Mouse (Mus musculus) kidney, postnatal 25 days (tissue): Measurements from ENCODE around the gene Cox4i1.
A peak's percentile ranks its signal among the peaks of the same experiment; 100 is the strongest.

Source experiments
- DNase-seq, 2 experiments: peaks; one replicate each; pipeline ENCODE4 v3.0.0; 2021; ENCODE audit warnings: mixed read lengths in 2 of 2

Gene Cox4i1

GRCm38 (mm10) chr8:120697154-120697978, 29.3 kb downstream of the Cox4i1 start:
- peak in 1 of 2 experiments; percentile 54 for DNase-seq

- peak in 1 of 2 experiments; percentile 40 for DNase-seq
Measured at GRCm38 (mm10) chr8:120697979-120698272, 29.9 kb downstream of the Cox4i1 start.

GRCm38 (mm10) chr8:120698426-120698825, 30.4 kb downstream of the Cox4i1 start:
- DNase-seq: peak in 1 of 2 experiments; percentile 30

GRCm38 (mm10) chr8:120699079-120699478, 31.1 kb downstream of the Cox4i1 start:
- DNase-seq: no peak

- no peak for DNase-seq
Measured at GRCm38 (mm10) chr8:120699565-120699964, 31.5 kb downstream of the Cox4i1 start.

GRCm38 (mm10) chr8:120700053-120700452, 32.0 kb downstream of the Cox4i1 start:
- DNase-seq: no peak

- DNase-seq: no peak
Measured at GRCm38 (mm10) chr8:120701758-120702465, 33.9 kb downstream of the Cox4i1 start.

- no peak for DNase-seq
Measured at GRCm38 (mm10) chr8:120704203-120704602, 36.2 kb downstream of the Cox4i1 start.

- no peak for DNase-seq
Measured at GRCm38 (mm10) chr8:120705163-120705562, 37.1 kb downstream of the Cox4i1 start.

GRCm38 (mm10) chr8:120706193-120706592, 38.2 kb downstream of the Cox4i1 start:
- DNase-seq: no peak

GRCm38 (mm10) chr8:120709176-120709575, 41.2 kb downstream of the Cox4i1 start:
- DNase-seq: no peak

GRCm38 (mm10) chr8:120715200-120715599, 47.2 kb downstream of the Cox4i1 start:
- DNase-seq: no peak

- DNase-seq: no peak
Measured at GRCm38 (mm10) chr8:120715996-120716680, 48.1 kb downstream of the Cox4i1 start.

- DNase-seq: no peak
Measured at GRCm38 (mm10) chr8:120719586-120720236, 51.7 kb downstream of the Cox4i1 start.

GRCm38 (mm10) chr8:120723025-120723424, 55.0 kb downstream of the Cox4i1 start:
- no peak for DNase-seq
